Mouse (Mus musculus): ENCODE data around the gene Vmn2r114. TPM values are rescaled to one million over a fixed set of nuclear protein-coding genes. Genes with fewer than 3 reads are reported as not detected.
"Not testable (repeated sequence)": the region's sequence is repeated elsewhere in the genome, so short reads cannot be mapped to it uniquely, and the experiment has no call there.

Gene Vmn2r114
- under 0.01 TPM in 1 of 2 replicates, not detected in the other for total RNA-seq (2012; rRNA removed)
- under 1 TPM in 1 of 2 experiments, not detected in 1; 0.03 TPM for polyA plus RNA-seq (2012; ENCODE audit: insufficient read depth in 1 of 2, insufficient read length in 2 of 2, low read depth in 1 of 2, low replicate concordance in 2 of 2, missing spikeins in 1 of 2)

GRCm38 (mm10) chr17:23312437-23312836 lies at the start of gene Vmn2r114:
TSS of gene Vmn2r114 (minus strand) at chr17:23312537.
- H3K4me1 ChIP-seq (ENCODE audit: control insufficient read depth in 1 of 2, insufficient read depth in 2 of 2, low read length in 2 of 2); H3K4me3 ChIP-seq (ENCODE audit: control insufficient read depth in 1 of 2, insufficient read depth in 1 of 2, low read depth in 2 of 2, low read length in 2 of 2); H3K36me3 ChIP-seq (ENCODE audit: control insufficient read depth in 1 of 2, insufficient read depth in 2 of 2, low read length in 2 of 2); H3K79me2 ChIP-seq (ENCODE audit: control insufficient read depth, insufficient read depth, low read length, poor library complexity); H3K9ac ChIP-seq (ENCODE audit: control insufficient read depth, low read depth, low read length, poor library complexity, severe bottlenecking); H3K27me3 ChIP-seq (ENCODE audit: control insufficient read depth in 1 of 2, insufficient read depth in 2 of 2, low read length in 2 of 2); H3K27ac ChIP-seq (ENCODE audit: control insufficient read depth, low read depth, low read length); DNase-seq (ENCODE audit: low read depth, low spot score); H3K9me3 ChIP-seq (replicated peaks; ENCODE audit: insufficient read depth, low read length): not testable (repeated sequence)

DNA sequence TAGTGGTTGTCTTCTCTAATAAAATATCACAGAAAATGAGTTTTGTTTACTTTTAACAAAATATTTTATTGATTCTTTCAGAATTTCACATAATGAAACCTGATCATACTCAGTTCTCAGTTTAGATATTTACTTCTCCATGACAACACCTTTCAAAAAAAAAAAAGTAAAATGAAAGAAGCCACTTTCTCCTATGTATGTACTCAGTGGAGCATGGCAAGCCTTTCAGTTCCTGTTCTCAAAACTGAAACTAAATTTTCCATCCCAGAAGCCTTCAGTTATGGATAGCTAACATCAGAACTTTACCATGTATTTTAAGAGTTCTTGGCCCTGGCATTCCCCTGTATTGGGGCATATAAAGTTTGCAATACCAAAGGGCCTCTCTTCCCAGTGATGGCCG lies 39.3 kb upstream of the Vmn2r114 start:
- H3K27me3 ChIP-seq (ENCODE audit: control insufficient read depth in 1 of 2, insufficient read depth in 2 of 2, low read length in 2 of 2): no peaks in the 10 kb centered on the region
- no peak overlapping the region for H3K9ac ChIP-seq (ENCODE audit: control insufficient read depth, low read depth, low read length, poor library complexity, severe bottlenecking)
- H3K4me3 ChIP-seq (ENCODE audit: control insufficient read depth in 1 of 2, insufficient read depth in 1 of 2, low read depth in 2 of 2, low read length in 2 of 2): no peak overlapping the region
- no peak overlapping the region for H3K27ac ChIP-seq (ENCODE audit: control insufficient read depth, low read depth, low read length)
- no peaks in the 10 kb centered on the region for H3K4me1 ChIP-seq (ENCODE audit: control insufficient read depth in 1 of 2, insufficient read depth in 2 of 2, low read length in 2 of 2)
- H3K79me2 ChIP-seq (ENCODE audit: control insufficient read depth, insufficient read depth, low read length, poor library complexity): no peaks in the 10 kb centered on the region
- H3K36me3 ChIP-seq (ENCODE audit: control insufficient read depth in 1 of 2, insufficient read depth in 2 of 2, low read length in 2 of 2): no peaks in the 10 kb centered on the region
- no peak for DNase-seq (ENCODE audit: low read depth, low spot score)
- H3K9me3 ChIP-seq (replicated peaks; ENCODE audit: insufficient read depth, low read length): no peaks in the 10 kb centered on the region
- TF ChIP-seq ZNF384 (IDR thresholded peaks at IDR 0.05; ENCODE audit: low read depth, low read length) (no peak), MEF2A (IDR thresholded peaks at IDR 0.05; ENCODE audit: extremely low read depth, insufficient replicate concordance, low read depth, low read length, poor library complexity, severe bottlenecking) (no peak), NRF1 (IDR thresholded peaks at IDR 0.05; ENCODE audit: insufficient read depth, low read depth, low read length, poor library complexity, severe bottlenecking) (no peak), ZMIZ1 (IDR thresholded peaks at IDR 0.05; ENCODE audit: low read depth, low read length) (no peak), NELFE (IDR thresholded peaks at IDR 0.05; ENCODE audit: low read depth, low read length) (no peak), TCF12 (IDR thresholded peaks at IDR 0.05; ENCODE audit: low read depth, low read length) (no peak), SIN3A (IDR thresholded peaks at IDR 0.05; ENCODE audit: low read length) (no peak), GABPA (IDR thresholded peaks at IDR 0.05; ENCODE audit: low read depth, low read length) (no peak), TBP (IDR thresholded peaks at IDR 0.05; ENCODE audit: low read depth, low read length) (no peak), KAT2A (conservative IDR thresholded peaks at IDR 0.05; ENCODE audit: low read depth, low read length) (no peak), MAZ (IDR thresholded peaks at IDR 0.05; ENCODE audit: low read depth, low read length) (no peak), MAFK (IDR thresholded peaks at IDR 0.05; ENCODE audit: borderline replicate concordance, low read depth, low read length) (no peak)

- H3K4me1 ChIP-seq (ENCODE audit: control insufficient read depth in 1 of 2, insufficient read depth in 2 of 2, low read length in 2 of 2); H3K79me2 ChIP-seq (ENCODE audit: control insufficient read depth, insufficient read depth, low read length, poor library complexity); H3K9ac ChIP-seq (ENCODE audit: control insufficient read depth, low read depth, low read length, poor library complexity, severe bottlenecking): not testable (repeated sequence)
These were observed 31.1 kb upstream of the Vmn2r114 start, which contains the start of gene Vmn2r115 for GRCm38 (mm10) chr17:23343441-23343840. TSS of gene Vmn2r115 (plus strand) at chr17:23343741.

More at GRCm38 (mm10) chr17:23343441-23343840, 31.1 kb upstream of the Vmn2r114 start, which contains the start of gene Vmn2r115:
- not testable (repeated sequence) for H3K4me3 ChIP-seq (ENCODE audit: control insufficient read depth in 1 of 2, insufficient read depth in 1 of 2, low read depth in 2 of 2, low read length in 2 of 2); H3K9me3 ChIP-seq (replicated peaks; ENCODE audit: insufficient read depth, low read length); DNase-seq (ENCODE audit: low read depth, low spot score); H3K27ac ChIP-seq (ENCODE audit: control insufficient read depth, low read depth, low read length); H3K27me3 ChIP-seq (ENCODE audit: control insufficient read depth in 1 of 2, insufficient read depth in 2 of 2, low read length in 2 of 2); H3K36me3 ChIP-seq (ENCODE audit: control insufficient read depth in 1 of 2, insufficient read depth in 2 of 2, low read length in 2 of 2)

Measured in MEL (cell line).